Mouse (Mus musculus): ENCODE measurements at regions not wholly inside any gene's neighbourhood (a gene's known extent, or its start where the extent isn't known, plus 50 kb on each side); places are given as distances from the start of the nearest gene placed in this dataset.

DNA sequence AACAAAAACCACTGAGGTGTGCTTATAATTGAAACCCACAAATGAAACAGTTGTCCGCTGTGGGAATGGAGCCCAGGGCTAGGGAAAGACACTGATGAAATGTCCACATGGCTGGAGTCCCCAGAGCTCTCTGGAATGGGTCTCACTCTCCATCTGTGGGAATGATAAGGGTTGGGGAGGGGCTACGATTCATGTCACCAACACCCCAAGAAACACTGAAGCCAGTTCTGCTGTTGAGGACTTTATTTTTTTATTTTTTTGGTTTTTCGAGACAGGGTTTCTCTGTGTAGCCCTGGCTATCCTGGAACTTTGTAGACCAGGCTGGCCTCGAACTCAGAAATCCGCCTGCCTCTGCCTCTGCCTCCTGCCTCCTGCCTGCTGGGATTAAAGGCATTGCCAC, 56.8 kb upstream of the Calm2 start:
- TF ChIP-seq CTCF (IDR thresholded peaks at IDR 0.05; ENCODE audit: control insufficient read depth, insufficient read depth, low read length), result no peak
- TF ChIP-seq POLR2A (IDR thresholded peaks at IDR 0.05; ENCODE audit: borderline replicate concordance, control insufficient read depth, low read depth, low read length), result no peak
